Mouse (Mus musculus): ENCODE data around the gene Blcap.

Gene Blcap

GRCm38 (mm10) chr2:157531681-157532426 is 39.2 kb downstream of the Blcap start:
- in situ Hi-C loops (cut with MboI; ENCODE audit: low sequenced_read_pairs), result no loop called here

DNA sequence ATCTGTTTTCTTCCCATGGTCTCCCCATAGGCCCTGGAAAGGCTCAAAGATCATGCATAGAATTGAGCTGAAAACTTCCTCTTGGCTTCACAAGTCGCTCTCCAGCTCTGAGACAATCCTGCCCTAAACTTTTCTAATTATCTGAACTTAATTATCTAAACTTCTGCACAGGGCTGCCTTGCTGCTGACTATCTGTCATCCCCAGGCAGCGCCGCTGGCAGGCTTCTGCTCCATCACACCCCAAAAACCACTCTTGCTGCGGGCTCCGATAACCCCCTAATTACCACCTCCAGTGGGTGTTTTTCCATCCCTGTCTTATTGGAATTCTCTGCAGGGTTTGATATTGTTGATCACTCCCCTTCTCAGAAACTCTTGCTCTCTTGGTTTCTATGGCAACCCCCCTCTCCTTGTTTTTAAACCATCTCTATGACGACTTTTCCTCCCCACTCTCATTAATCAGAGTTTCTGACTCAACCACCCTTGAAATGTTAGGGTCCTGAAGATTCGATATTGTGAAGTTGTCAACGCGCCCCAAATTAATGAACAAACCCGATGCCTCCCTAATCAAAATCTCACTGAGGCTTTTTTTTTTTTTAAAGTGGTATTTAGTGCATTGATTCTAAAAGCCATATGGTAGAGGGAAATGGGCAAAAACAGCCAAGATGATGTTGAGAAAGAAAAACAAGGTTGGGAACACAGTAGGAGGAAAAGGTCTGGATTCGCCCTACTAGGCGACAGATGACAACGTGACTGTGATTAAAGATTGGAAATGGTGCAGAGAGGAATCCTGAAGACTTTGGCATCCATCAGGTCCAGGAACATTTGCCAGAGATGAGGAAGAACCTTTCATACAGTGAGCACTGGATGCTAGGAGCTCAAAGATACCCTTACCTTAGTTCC is 40.8 kb downstream of the Blcap start:
- in situ Hi-C loops (cut with MboI; ENCODE audit: low sequenced_read_pairs), result no loop called here

GRCm38 (mm10) chr2:157522556-157522955 is 48.5 kb downstream of the Blcap start:
- in situ Hi-C loops (cut with MboI; ENCODE audit: low sequenced_read_pairs), result no loop called here

DNA sequence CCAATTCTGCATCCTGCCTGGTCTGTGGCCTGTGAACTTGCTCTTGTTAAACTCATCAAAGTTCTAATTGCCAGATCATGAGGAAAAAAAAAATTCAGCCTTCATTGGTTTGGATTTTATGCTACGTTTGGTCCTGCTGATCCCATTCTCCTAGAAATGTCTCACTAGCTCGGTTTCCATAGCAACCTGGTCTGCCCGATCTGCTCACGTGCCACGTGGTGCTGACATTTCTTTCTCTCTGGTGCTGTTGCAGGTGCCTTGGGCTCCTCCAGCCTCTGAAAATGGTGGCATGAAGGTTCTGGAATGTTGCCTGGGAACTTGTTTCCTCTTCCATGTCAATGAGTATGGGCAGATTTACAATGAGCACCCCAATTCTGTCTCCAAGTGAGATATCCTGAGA is 50.6 kb downstream of the Blcap start:
- in situ Hi-C loops (cut with MboI; ENCODE audit: low sequenced_read_pairs), result no loop called here

DNA sequence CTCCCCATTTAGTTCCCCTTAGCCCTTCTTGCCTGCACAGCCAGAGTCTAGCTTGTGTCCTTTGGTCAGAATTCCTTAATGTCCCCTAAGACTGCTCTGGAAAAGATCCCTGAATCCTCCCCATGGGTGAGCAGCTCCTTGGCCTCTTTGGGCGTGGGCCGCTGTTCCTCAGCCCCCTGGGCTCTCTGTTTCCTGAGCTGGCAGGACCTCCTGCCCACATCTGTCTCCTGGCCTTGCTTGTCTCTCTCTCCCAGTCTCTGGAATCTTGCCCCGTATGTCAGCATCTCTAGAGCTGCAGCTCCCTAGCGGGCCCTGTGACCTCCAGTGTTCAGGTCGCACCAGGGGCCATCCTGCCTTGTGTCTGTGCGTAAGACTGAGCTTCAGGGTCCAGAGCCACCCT is 51.6 kb downstream of the Blcap start:
- in situ Hi-C loops (cut with MboI; ENCODE audit: low sequenced_read_pairs), result no loop called here

GRCm38 (mm10) chr2:157518451-157518850 is 52.6 kb downstream of the Blcap start:
- in situ Hi-C loops (cut with MboI; ENCODE audit: low sequenced_read_pairs), result no loop called here

- in situ Hi-C loops (cut with MboI; ENCODE audit: low sequenced_read_pairs), result no loop called here
Measured at GRCm38 (mm10) chr2:157517526-157517925, 53.5 kb downstream of the Blcap start.

GRCm38 (mm10) chr2:157514353-157514752 is 56.7 kb downstream of the Blcap start:
- in situ Hi-C loops (cut with MboI; ENCODE audit: low sequenced_read_pairs), result no loop called here

DNA sequence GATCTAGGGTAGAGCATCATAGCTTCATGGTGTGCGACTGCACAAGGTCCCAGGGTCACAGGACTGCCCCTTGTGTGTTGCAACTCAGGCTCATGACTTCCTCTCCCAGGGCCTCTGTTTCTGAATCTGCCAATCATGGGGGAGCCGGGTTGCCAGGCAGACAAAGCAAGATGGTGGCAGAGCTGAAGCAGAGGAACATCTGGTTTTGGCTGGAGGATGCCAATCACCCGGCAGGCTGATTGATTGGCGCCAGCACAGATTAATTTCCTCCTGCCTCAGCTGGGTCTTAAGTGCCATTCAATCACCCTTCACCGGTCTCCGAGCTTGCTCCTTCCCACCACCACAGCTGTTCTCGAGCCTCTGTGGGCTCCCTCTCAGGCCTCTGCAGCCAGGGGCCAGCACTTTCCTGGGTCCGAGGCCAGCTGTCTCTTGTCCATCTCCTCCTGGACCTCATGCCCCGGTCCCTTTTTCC is 57.3 kb downstream of the Blcap start:
- in situ Hi-C loops (cut with MboI; ENCODE audit: low sequenced_read_pairs), result no loop called here

GRCm38 (mm10) chr2:157512859-157513258 is 58.2 kb downstream of the Blcap start:
- in situ Hi-C loops (cut with MboI; ENCODE audit: low sequenced_read_pairs), result no loop called here

DNA sequence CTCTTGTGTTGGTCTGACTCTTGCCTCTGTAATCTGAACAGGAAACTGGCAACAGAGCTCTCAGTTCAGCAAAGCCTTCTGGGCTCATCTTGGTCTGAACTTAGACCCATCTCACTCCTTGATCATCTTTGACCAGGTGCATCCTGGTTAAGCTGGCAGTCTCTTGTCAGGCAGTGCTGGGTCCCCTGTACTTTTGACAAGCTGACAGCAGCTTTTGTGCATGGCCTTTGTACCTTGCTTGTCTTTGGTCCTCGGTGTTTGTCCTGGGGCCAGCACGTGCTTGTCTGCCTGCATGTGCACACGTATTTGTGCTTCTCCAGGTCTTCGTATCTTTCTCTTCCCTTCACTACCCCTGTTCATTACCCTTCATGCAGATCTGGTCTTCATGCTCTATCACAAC is 61.0 kb downstream of the Blcap start:
- in situ Hi-C loops (cut with MboI; ENCODE audit: low sequenced_read_pairs), result no loop called here

GRCm38 (mm10) chr2:157509182-157509581 is 61.9 kb downstream of the Blcap start:
- in situ Hi-C loops (cut with MboI; ENCODE audit: low sequenced_read_pairs), result no loop called here

DNA sequence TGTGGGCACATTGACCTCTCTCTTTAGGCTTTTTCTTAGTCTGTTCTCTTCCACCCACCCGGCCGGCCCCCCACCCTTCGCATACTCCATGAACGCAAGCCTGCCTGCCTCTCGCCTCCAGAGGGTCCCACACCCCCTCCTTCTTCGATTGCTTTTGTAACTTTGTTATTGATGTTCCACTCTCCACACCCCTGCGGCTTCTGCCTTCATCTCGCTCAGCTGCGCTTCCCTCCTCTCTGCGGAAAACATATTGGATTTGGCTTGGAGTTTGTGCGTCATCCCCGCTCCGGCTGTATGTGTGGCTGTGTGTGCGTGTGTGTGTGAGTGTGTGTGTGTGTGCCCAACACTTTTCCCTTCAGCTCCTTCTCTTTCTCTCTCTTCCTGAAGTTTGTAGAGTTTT is 64.3 kb downstream of the Blcap start:
- in situ Hi-C loops (cut with MboI; ENCODE audit: low sequenced_read_pairs), result no loop called here
